Mouse (Mus musculus): ENCODE results near the gene Caly.

The Caly gene

GRCm38 (mm10) chr7:140082242-140082678 lies at the start of gene Caly:
Gene Caly, minus strand, starts transcription at chr7:140082548.
- peak; percentile 85 for DNase-seq (ENCODE audit: low read depth, low spot score)

DNA sequence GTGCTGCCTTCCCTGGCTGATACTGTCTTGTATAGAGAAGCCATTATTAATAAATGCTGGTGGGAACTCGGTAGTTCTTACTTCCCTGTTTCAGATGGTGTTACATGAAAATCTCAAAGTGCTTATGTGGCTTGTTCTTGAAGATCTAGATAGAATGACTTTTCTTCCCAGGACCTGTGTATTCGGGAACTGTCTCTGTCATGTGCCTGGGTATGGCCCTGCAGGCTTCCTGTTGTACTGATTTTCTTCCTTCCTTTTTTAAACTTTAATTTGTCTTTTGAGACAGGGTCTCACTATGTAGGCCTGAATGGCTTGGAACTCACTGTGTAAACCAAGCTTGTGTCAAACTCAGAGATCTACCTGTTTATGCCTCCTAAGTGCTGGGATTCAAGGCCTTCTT lies 45.6 kb upstream of the Caly start:
- DNase-seq (ENCODE audit: low read depth, low spot score) = no peak

DNA sequence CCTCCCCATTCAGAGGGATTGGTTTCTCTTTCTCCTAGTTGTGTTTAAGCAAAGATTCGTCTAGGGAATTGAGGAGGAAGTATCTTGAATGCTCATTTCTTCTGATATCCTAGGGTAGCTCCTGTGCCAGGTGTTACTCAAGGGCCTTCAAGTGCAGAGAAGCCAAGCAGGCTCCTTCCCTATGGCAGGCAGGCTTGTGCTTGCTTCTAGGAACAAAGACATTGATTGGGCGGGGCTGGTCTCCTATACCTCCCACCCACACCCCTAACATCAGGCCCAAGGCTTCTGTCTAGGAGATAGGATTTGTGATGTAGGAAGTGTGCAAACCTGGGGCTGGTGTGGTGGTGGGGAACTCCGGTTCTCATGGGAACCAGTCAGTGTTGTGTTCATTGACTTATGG lies 44.6 kb upstream of the Caly start:
- DNase-seq (ENCODE audit: low read depth, low spot score) = no peak

DNA sequence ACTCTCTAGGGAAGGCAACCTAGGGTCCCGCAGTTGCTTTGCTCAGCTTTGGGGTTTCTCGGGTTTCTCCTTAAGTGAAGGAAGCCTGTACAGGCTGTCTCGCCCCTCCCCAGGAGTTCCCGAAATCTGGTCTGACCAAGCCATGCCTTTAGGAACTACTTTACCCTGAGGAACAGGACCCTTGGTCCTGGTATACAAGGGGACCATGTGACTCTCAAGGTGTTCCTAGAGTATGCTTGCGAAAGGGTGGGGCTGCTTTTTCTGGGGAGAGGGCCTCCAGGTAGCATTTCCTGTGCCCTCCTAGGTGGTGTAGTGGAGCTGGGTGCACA lies 43.6 kb upstream of the Caly start:
- DNase-seq (ENCODE audit: low read depth, low spot score) = no peak

DNA sequence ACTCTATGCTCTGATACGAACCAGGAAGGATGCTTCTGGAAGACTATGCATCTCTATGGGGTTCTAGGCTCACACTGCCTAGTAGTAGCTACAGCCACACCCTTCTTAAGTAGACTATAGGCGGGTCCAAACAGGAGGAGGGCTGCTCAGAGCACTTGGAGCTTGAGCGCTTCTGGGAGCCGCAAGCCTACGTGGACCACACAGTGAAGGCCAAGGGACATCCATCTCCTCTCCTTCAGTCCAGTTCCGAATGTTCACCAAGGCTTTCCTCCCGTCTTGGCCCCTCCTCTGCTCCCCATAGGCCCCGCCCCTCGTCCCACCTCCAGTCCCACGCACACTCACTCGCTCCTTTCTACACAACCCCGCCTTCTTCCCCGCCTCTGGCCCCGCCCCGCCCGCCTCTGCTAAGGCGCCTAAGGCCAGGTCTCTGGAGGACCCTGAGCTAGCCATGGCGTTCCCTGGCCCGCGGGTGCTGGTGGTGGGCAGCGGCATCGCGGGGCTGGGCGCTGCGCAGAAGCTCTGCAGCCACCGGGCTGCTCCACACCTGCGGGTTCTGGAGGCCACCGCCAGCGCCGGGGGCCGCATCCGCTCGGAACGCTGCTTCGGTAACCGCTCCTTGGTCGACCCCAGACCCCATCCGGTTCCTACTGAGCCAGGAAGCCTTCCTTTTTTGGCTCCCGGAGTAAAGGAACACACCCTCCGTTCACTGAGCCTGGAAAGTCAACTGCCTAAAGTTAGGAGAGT lies 43.1 kb upstream of the Caly start:
- peak; percentile 70 for DNase-seq (ENCODE audit: low read depth, low spot score)

- DNase-seq (ENCODE audit: low read depth, low spot score) = no peak
Measured at GRCm38 (mm10) chr7:140124382-140124781, 42.0 kb upstream of the Caly start.

DNA sequence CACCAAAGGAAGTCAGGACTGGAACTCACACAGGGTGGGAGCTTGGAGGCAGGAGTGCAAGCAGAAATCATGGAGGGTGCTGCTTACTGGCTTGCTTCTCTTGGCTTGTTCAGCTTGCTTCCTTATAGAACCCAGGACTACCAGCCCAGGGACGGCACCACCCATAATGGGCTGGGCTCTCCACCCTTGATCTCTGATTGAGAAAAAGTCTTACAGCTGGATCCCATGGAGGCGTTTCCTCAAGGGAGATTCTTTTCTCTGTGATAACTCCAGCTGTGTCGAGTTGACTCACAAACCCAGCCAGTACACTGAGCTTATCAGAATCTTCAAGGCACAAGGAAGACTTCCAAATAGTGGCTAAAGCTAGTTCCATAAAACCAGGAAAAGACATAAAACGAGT lies 40.4 kb upstream of the Caly start:
- DNase-seq (ENCODE audit: low read depth, low spot score) = no peak

DNA sequence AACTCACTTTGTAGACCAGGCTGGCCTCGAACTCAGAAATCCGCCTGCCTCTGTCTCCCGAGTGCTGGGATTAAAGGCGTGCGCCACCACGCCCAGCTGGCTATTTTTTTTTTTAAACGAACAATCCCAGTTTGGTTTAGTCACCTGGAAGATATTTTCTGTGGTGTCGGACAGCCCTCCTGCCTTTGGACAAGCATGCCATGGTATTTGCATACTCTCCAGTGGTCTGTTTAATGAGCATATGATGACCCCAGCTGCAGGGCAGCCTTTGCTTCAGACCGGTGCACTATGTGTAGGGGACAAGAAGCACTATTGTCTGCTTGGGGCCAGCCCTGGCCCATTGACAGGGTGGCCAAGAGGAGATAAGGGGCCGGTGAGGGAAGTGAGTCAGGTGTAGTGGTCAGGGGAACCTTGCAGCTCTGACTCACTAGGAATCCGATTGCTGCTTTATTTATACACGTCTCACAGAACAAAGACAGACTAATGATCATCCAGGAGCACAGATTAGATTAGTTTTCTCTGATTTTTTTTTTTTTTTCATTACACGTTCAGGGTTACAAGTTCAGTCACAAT lies 39.1 kb upstream of the Caly start:
- DNase-seq (ENCODE audit: low read depth, low spot score) = no peak

GRCm38 (mm10) chr7:140120484-140120883 lies 38.1 kb upstream of the Caly start:
- no peak for DNase-seq (ENCODE audit: low read depth, low spot score)

DNA sequence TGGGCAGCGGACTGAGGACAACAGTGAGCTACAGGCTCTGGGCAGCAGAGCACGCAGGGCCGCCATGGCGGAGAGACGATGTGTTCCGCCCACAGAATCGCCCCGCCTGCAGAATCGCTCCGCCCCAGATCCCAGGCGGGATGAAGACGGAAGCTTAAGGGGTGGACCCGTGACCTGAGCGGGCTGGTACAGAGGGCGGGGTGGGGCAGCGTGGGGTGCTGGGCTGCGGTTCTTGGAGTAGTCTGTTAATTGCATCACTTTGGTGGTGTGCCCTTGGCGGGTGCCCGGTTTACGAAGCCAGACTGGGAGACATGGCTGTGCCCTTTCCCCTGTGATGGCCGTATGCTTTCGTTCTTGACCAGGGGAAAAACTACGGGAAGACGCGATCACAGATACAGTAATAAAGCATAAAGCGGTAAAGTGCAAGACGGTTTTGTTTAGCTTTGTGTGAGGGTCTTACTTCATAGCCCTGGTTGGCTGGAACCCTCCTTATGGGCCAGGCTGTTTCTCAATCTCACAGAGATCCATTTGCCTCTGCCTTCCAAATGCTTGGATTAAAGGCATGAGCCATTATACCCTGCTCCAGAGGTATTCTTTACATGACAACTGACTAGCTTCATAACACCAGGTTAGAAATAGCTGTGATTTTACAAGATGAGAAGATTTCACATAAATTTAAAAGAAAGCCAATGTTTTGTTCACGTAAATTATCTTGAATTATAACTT lies 34.1 kb upstream of the Caly start, which contains the start of gene Echs1:
Echs1 (minus strand) TSS at position 148 of the 726 bp plus-strand sequence.
- no peak for DNase-seq (ENCODE audit: low read depth, low spot score)

DNA sequence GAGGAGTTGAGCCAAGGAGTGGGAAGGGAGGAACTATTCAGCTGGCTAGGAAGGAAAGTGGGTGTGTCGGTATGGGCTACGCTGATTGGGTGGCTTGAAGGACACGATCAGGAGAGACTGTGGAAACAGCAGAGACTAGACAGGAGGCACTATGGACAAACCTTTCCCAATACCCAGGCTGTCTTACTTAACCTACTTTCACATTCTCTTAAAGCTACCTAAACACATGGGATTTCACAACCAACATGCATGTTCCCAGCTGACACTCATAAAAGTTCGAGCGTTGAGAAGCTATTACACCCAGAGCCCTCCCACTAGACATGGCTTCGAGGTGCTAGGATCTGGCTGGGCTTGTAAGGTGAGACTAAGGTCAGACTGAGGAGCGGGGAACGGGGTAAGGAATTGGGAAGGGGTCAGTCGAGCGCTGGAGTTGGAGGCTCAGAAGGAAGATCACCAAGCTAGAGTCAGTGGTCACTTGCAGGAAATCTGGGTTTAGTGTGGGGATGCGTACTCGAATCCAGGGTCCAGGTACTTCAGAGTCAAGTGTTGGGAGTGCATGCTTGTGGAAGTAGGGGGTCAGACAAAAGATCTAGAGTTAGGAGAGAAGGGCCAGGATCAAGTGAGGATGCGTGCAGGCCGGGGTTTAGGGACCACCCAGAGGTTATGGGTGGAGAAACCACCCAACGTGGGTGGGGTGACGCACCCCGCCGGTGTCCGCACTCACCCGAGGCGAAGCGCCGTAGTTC lies 33.4 kb upstream of the Caly start, which contains the start of gene Paox:
Paox (plus strand) TSS at position 217 of the 746 bp plus-strand sequence.
- no peak for DNase-seq (ENCODE audit: low read depth, low spot score)

- no peak for DNase-seq (ENCODE audit: low read depth, low spot score)
Measured at GRCm38 (mm10) chr7:140111943-140112342, 29.6 kb upstream of the Caly start.

DNA sequence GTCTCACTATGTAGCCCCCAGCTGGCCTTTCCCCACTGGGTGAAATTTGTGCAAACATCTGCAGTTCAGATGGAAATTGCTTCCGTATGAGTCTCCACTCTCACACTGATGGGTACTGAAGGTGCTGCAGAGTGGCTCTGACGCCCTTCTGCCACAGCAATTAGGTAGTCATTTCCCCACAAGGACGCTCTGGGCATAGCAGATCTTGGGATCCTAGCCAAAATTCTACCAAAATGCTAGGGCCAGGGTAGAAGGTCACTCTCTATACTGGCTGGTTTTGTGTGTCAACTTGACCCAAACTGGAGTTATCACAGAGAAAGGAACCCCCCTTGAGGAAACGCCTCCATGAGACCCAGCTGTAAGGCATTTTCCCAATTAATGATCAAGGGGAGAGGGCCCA lies 21.7 kb upstream of the Caly start:
- no peak for DNase-seq (ENCODE audit: low read depth, low spot score)

DNA sequence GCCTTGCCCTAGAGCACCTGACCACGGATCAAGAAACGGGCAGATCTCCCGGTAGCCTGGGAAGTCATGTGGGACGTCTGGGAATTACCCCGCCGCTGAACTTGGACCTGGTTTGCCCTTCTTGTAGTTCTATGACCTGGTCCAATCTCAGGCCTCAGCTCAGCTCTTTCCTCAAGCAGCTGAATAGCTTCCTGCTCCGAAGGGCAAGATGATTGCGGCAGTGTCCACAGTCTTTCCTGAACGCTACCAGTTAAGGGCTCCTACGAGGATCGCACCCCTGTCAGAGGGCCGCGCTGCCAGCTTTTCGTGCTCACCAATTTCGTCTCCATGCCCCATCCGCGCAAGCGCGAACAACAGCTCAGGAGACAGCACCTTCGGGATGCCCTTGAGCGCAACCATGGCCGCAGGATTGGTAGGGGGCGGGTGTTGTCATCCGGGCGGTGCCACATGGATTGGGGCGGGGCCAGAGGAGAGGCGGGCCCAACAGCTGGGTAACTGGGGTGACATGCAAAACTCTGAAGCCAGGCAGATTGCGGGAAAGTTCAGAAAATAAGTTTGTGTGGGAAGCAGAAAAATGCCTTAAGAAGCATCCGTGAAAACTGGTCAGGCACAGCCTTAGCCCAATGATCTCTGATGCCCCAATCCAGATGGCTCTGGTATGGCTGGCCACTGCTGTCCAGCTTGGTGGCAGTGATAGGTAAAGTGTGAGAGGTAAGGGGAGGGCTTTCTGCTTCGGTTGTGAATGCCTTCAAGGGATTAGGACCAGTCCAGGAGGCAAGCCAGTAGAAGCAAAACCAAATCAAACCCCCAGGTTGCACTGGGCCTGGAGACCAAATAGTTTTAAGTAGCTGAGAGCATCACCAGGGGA lies 19.9 kb upstream of the Caly start, which contains the start of gene Fuom:
Fuom (minus strand) TSS at position 449 of the 868 bp plus-strand sequence.
- DNase-seq (ENCODE audit: low read depth, low spot score) = peak; percentile 18

GRCm38 (mm10) chr7:140101498-140101897 lies 19.1 kb upstream of the Caly start:
- DNase-seq (ENCODE audit: low read depth, low spot score) = no peak

DNA sequence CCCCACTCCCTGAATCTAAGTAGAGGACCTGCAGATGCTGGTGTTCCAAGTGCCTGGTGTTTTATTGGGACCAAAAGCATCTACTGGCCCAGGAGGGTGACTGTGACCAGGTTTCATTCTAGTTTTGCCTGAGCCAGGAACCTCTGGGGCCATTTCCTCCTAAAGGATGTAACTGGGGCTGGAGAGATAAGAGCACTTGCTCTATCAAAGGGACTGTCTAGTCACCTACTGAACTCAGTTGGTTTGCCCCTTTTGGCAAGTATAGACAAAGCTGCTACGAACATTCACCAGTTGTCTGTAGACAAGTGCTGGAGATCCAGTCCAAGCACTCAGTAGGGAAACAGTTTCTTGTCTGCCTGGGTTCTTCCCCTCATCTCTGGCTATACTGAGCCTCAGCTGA lies 16.1 kb upstream of the Caly start:
- no peak for DNase-seq (ENCODE audit: low read depth, low spot score)

DNA sequence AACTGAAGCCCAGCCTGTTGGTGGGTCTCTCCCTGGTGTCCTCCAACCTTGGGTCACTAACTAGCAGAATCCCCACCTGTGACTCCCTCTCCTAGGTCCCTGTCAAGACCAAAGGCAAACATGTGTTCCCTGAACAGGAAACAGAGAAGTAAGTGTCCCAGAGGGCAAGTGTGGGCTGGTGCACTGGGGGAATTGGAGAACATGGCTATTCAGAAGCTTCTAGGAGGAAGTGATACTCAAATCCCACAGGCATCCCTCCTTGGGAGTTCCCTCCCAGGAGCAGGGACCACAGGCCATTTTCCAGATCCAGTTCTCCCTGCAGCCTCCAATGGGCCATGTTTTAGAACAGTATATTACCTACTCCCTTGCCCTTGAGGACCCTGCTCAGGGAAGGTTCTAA lies 13.7 kb upstream of the Caly start:
- DNase-seq (ENCODE audit: low read depth, low spot score) = no peak

GRCm38 (mm10) chr7:140095556-140095955 lies 13.2 kb upstream of the Caly start:
- DNase-seq (ENCODE audit: low read depth, low spot score) = no peak

- DNase-seq (ENCODE audit: low read depth, low spot score) = no peak
Measured at GRCm38 (mm10) chr7:140094954-140095353, 12.6 kb upstream of the Caly start.

GRCm38 (mm10) chr7:140092924-140093528 lies 10.7 kb upstream of the Caly start, which contains the start of gene Prap1:
Gene Prap1, plus strand, starts transcription at chr7:140093395.
- no peak for DNase-seq (ENCODE audit: low read depth, low spot score)
